Mouse (Mus musculus): ENCODE measurements around the gene Fam129a.

DNA sequence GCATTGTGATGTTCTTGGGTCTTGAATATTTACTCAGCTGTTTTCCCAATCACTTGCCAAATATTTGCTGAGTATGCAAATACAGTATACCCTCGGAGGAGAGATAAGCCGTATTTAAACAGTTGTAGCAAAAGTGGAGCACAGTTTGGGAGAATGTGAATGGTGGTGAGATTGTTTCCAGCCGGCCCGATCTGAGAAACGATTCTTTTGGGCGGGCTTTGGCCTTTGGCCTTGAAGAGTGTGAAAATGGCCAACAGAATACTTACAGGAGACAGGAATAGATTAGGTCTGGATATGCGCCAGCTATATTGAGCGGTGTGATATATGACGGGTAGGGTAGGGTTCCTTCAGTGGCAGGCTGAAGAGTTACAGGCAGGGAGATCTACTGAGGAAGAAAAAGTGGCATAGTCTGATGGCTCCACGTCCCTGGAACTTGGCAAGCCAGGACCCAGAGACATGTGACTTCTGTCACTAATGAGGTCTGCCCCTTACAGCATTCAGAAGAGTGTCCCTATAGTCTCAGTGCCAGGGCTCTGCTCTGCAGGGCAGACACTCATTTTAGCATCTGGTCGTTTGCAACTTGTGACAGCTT is 60.8 kb downstream of the Fam129a start:
- TF ChIP-seq ZC3H11A (IDR thresholded peaks at IDR 0.05; ENCODE audit: borderline replicate concordance, low read depth, low read length) (no peak), ZNF384 (IDR thresholded peaks at IDR 0.05; ENCODE audit: low read depth, low read length) (no peak), MAFK (IDR thresholded peaks at IDR 0.05; ENCODE audit: insufficient read depth, low read depth, low read length) (peak; percentile 88)
